Comparison of ENCODE assay signal across 19 mouse cellular contexts in the genomic region with DNA sequence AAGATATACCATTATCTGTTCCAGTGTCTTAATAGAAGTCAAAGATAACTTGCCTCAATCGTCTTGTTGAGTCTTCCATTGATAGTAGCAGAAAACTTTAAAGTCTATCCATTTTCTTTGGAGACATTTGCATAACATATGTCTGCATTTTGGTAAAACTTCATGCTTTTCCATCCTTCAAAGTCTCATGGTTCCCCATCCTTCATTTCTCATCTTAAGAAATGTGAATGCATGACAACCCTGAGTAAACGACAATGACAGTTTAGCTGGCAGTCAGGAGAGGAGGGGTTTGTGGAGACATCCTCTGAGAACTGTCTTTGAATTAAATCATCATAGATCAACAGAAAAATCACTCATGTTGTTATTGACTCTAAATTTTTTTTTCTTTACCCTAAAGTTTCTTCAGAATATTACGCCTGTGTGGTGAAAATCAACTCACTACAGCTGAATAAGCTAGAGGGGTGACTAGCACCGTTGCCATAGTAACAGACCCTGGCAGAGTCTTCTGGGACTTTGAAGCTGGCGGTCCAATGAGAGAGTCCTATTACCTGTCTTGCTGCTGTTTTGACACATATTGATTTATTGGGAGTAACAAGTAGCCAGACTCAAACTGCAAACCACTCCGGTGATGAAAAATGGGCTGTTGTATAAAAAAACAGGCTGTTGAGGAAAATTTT. TPM values are rescaled to one million over a fixed set of nuclear protein-coding genes. Genes with fewer than 3 reads are reported as not detected.
DNase-seq lines count a peak whose midpoint lies in the region; ATAC-seq and TF ChIP-seq lines count a peak whose summit lies in the region.
"Had no signal": no experiment of that assay in that cellular context is flagged by ENCODE, and none has a peak within 500 bp of the region (broad histone marks: within the 10 kb centered on the region; RNA-seq: fewer than 3 reads in every experiment).

No protein-coding gene starts in this region.

- H3K4me1 ChIP-seq in forebrain, postnatal 0 days (ENCODE audit: insufficient read depth) = 0 out of 2 replicates have a peak, but pooled peaks cover 3% of the 10 kb centered on the region
- peaks cover 19% of the 10 kb centered on the region for H3K4me1 ChIP-seq in midbrain, embryonic 10.5 days

- no peak overlapping the region for H3K4me2 ChIP-seq in forebrain, postnatal 0 days (ENCODE audit: low read depth)

- peak; percentile 69 for ATAC-seq in forebrain, postnatal 0 days
- ATAC-seq in erythroblast, adult 5-6 weeks (replicated peaks; ENCODE audit: low FRiP score, poor library complexity, severe bottlenecking) = no peak
- ATAC-seq: intestine, postnatal 0 days; lung, postnatal 0 days had no signal

- intact Hi-C loops in heart, postnatal 10 days (cut with DNase I) = no loop called here

- no peak overlapping the region for H3K9ac ChIP-seq in forebrain, postnatal 0 days

- no peaks in the 10 kb centered on the region for H3K27me3 ChIP-seq in forebrain, postnatal 0 days (ENCODE audit: insufficient read depth, low read length)
- no peaks in the 10 kb centered on the region for H3K27me3 ChIP-seq in midbrain, embryonic 10.5 days (ENCODE audit: low read depth, poor library complexity, severe bottlenecking)
- H3K27me3 ChIP-seq: CH12.LX had no signal

- no peak overlapping the region for H3K27ac ChIP-seq in forebrain, postnatal 0 days (ENCODE audit: low read depth, low read length)
- no peak overlapping the region for H3K27ac ChIP-seq in midbrain, embryonic 10.5 days (replicated peaks)

- 0 out of 2 replicates have a peak, but pooled peaks cover 3% of the 10 kb centered on the region for H3K36me3 ChIP-seq in forebrain, postnatal 0 days (ENCODE audit: insufficient read depth)
- H3K36me3 ChIP-seq in midbrain, embryonic 10.5 days = no peaks in the 10 kb centered on the region

- TF ChIP-seq CTCF in forebrain, postnatal 0 days (IDR thresholded peaks at IDR 0.05; ENCODE audit: low read depth) = no peak

- no peak overlapping the region for H3K4me3 ChIP-seq in forebrain, postnatal 0 days (ENCODE audit: low read depth, low read length)
- no peak overlapping the region for H3K4me3 ChIP-seq in midbrain, embryonic 10.5 days

- peak; percentile 53 for DNase-seq in R1 (ENCODE audit: low read depth, low spot score)
- DNase-seq in embryo, embryonic 10.5 days (ENCODE audit: low spot score) = peak; percentile 65
- peak; percentile 61 for DNase-seq in forebrain, postnatal 0 days
- peak; percentile 16 for DNase-seq in midbrain, embryonic 10.5 days (ENCODE audit: low spot score)
- no peak for DNase-seq in heart, postnatal 10 days
- DNase-seq in adrenal gland, adult 18-20 months (ENCODE audit: low spot score in 2 of 2) = no peak
- no peak for DNase-seq in testis, postnatal 10 days (ENCODE audit: low spot score)
- DNase-seq: adrenal gland, adult 8-10 months; kidney, postnatal 25 days; right cerebral cortex, postnatal 4 days had no signal

- H3K9me3 ChIP-seq in forebrain, postnatal 0 days (ENCODE audit: low read length) = no peaks in the 10 kb centered on the region
- no peaks in the 10 kb centered on the region for H3K9me3 ChIP-seq in midbrain, embryonic 10.5 days (replicated peaks)

- WGBS in forebrain, postnatal 0 days = 43% methylated on average over 6 of the region's 6 CpGs
- WGBS in midbrain, embryonic 10.5 days = 63% methylated on average over 6 of the region's 6 CpGs

RNA-seq across cellular contexts. Expression of a gene that starts 45.0 kb away (rescaled TPM):
- total RNA-seq in forebrain, postnatal 0 days (2014; rRNA removed) = 20.2 and 22.9 TPM in 2 replicates
- 12.5 and 16.0 TPM in 2 replicates for polyA plus RNA-seq in forebrain, postnatal 0 days (2015; fragmentation: Nextera tagmentation; extraction: Ambion mirVana)
- polyA plus RNA-seq in midbrain, embryonic 10.5 days (2016; fragmentation: Nextera tagmentation; extraction: Ambion mirVana) = 7.0 and 10.0 TPM in 2 replicates
- 10 to 100 TPM; 11.9 to 12.2 TPM for total RNA-seq in heart, postnatal 10 days (2021)
- total RNA-seq in adrenal gland, adult 18-20 months (2021) = 10 to 100 TPM; 22.6 to 29.8 TPM
- total RNA-seq in erythroblast, adult 5-6 weeks (2015; ENCODE audit: low replicate concordance) = 17.8 and 19.0 TPM in 2 replicates
- 14.6 and 15.2 TPM in 2 replicates for total RNA-seq in erythroblast, adult 5-6 weeks (2017; ENCODE audit: low replicate concordance)
- total RNA-seq: CH12.LX had no signal

RNA-seq across cellular contexts. Expression of a gene that starts 54.7 kb away (rescaled TPM):
- not detected in 2 replicates for total RNA-seq in forebrain, postnatal 0 days (2014; rRNA removed)
- polyA plus RNA-seq in forebrain, postnatal 0 days (2015; fragmentation: Nextera tagmentation; extraction: Ambion mirVana) = not detected in 2 replicates
- not detected in 2 replicates for polyA plus RNA-seq in midbrain, embryonic 10.5 days (2016; fragmentation: Nextera tagmentation; extraction: Ambion mirVana)
- total RNA-seq in heart, postnatal 10 days (2021) = not detected
- not detected for total RNA-seq in adrenal gland, adult 18-20 months (2021)
- not detected in 2 replicates for total RNA-seq in erythroblast, adult 5-6 weeks (2015; ENCODE audit: low replicate concordance)
- not detected in 2 replicates for total RNA-seq in erythroblast, adult 5-6 weeks (2017; ENCODE audit: low replicate concordance)
- total RNA-seq: adrenal gland, adult 8-10 months; CH12.LX; common myeloid progenitor, adult 5-6 weeks; layer of hippocampus, postnatal 25 days had no signal
- polyA plus RNA-seq: heart, postnatal 0 days; intestine, postnatal 0 days; limb, embryonic 14.5 days; lung, postnatal 0 days; stomach, embryonic 16.5 days had no signal

Comparison
In these comparisons a context has a peak if more than half of its experiments do, and no peak if none do; other contexts are left out.
1. DNase-seq: peak in R1 (single experiment), embryo, embryonic 10.5 days (single experiment), forebrain, postnatal 0 days (single experiment) and midbrain, embryonic 10.5 days (single experiment); none in heart, postnatal 10 days (0 of 2), adrenal gland, adult 18-20 months (0 of 2) and testis, postnatal 10 days (single experiment).